Mouse (Mus musculus) brain, embryonic 14.5 days (tissue): ENCODE measurements around the gene Bcr.

Experiments
- CTCF ChIP-seq: fragments of 200-500 bp; IDR thresholded peaks from 2 replicates; pipeline ENCODE4 v1.5.1; 2012; ENCODE audit warnings: inconsistent platforms, mild to moderate bottlenecking, moderate library complexity, borderline replicate concordance; ENCODE audit not compliant: insufficient read depth, insufficient read length; ENCODE audit errors: extremely low read depth
- POLR2A ChIP-seq: fragments of 200-500 bp; IDR thresholded peaks from 2 replicates; pipeline ENCODE4 v1.6.1; 2012; ENCODE audit warnings: mild to moderate bottlenecking, inconsistent platforms, borderline replicate concordance; ENCODE audit not compliant: poor library complexity, insufficient read depth, insufficient read length, severe bottlenecking; ENCODE audit errors: extremely low read depth

GRCm38 (mm10) chr10:75166601-75167000 lies 106.2 kb downstream of the Bcr start:
- TF ChIP-seq CTCF: no peak
- no peak for TF ChIP-seq POLR2A
